Mouse (Mus musculus): ENCODE measurements around the gene Grrp1.
A peak's percentile ranks its signal among the peaks of the same experiment; 100 is the strongest.
"Not testable (repeated sequence)": the region's sequence is repeated elsewhere in the genome, so short reads cannot be mapped to it uniquely, and the experiment has no call there.

Gene Grrp1

GRCm38 (mm10) chr4:134253722-134254324, at the start of gene Grrp1:
Grrp1 (minus strand) TSS chr4:134254106.
- DNase-seq (ENCODE audit: low read depth in 1 of 2, low spot score in 2 of 2), result no peak

- DNase-seq (ENCODE audit: low read depth in 1 of 2, low spot score in 2 of 2), result no peak
These were observed 48.2 kb upstream of the Grrp1 start for GRCm38 (mm10) chr4:134302084-134302483.

GRCm38 (mm10) chr4:134300316-134300715, 46.4 kb upstream of the Grrp1 start:
- DNase-seq (ENCODE audit: low read depth in 1 of 2, low spot score in 2 of 2), result peak in 1 of 2 experiments; percentile 7

GRCm38 (mm10) chr4:134299498-134299810, 45.5 kb upstream of the Grrp1 start:
- DNase-seq (ENCODE audit: low read depth in 1 of 2, low spot score in 2 of 2), result no peak

GRCm38 (mm10) chr4:134298626-134299497, 45.0 kb upstream of the Grrp1 start:
- DNase-seq (ENCODE audit: low read depth in 1 of 2, low spot score in 2 of 2), result no peak

- DNase-seq (ENCODE audit: low read depth in 1 of 2, low spot score in 2 of 2), result no peak
These were observed 43.5 kb upstream of the Grrp1 start for GRCm38 (mm10) chr4:134297369-134297768.

- DNase-seq (ENCODE audit: low read depth in 1 of 2, low spot score in 2 of 2), result no peak
These were observed 42.6 kb upstream of the Grrp1 start for GRCm38 (mm10) chr4:134296523-134296922.

GRCm38 (mm10) chr4:134296096-134296495, 42.2 kb upstream of the Grrp1 start:
- not testable (repeated sequence) for DNase-seq (ENCODE audit: low read depth in 1 of 2, low spot score in 2 of 2)

- no peak for DNase-seq (ENCODE audit: low read depth in 1 of 2, low spot score in 2 of 2)
These were observed 39.8 kb upstream of the Grrp1 start for GRCm38 (mm10) chr4:134293692-134294163.

GRCm38 (mm10) chr4:134293061-134293691, 39.3 kb upstream of the Grrp1 start:
- no peak for DNase-seq (ENCODE audit: low read depth in 1 of 2, low spot score in 2 of 2)

- DNase-seq (ENCODE audit: low read depth in 1 of 2, low spot score in 2 of 2), result peak in 1 of 2 experiments; percentile 65
These were observed 38.2 kb upstream of the Grrp1 start for GRCm38 (mm10) chr4:134292067-134292466.

GRCm38 (mm10) chr4:134288397-134289256, 34.7 kb upstream of the Grrp1 start:
- DNase-seq (ENCODE audit: low read depth in 1 of 2, low spot score in 2 of 2), result no peak

- peak in 1 of 2 experiments; percentile 38 for DNase-seq (ENCODE audit: low read depth in 1 of 2, low spot score in 2 of 2)
These were observed 33.7 kb upstream of the Grrp1 start, which contains the start of gene Pdik1l for GRCm38 (mm10) chr4:134287575-134288025. Pdik1l (minus strand) TSS chr4:134287895.

- DNase-seq (ENCODE audit: low read depth in 1 of 2, low spot score in 2 of 2), result peak; percentile 88 to 96
These were observed 33.3 kb upstream of the Grrp1 start for GRCm38 (mm10) chr4:134287168-134287564.

GRCm38 (mm10) chr4:134286226-134287167, 32.6 kb upstream of the Grrp1 start:
- no peak for DNase-seq (ENCODE audit: low read depth in 1 of 2, low spot score in 2 of 2)

- DNase-seq (ENCODE audit: low read depth in 1 of 2, low spot score in 2 of 2), result no peak
These were observed 31.0 kb upstream of the Grrp1 start for GRCm38 (mm10) chr4:134284942-134285341.

- no peak for DNase-seq (ENCODE audit: low read depth in 1 of 2, low spot score in 2 of 2)
These were observed 19.8 kb upstream of the Grrp1 start for GRCm38 (mm10) chr4:134273417-134274345.

- DNase-seq (ENCODE audit: low read depth in 1 of 2, low spot score in 2 of 2), result no peak
These were observed 19.0 kb upstream of the Grrp1 start for GRCm38 (mm10) chr4:134272731-134273416.

Measured in monocyte, adult 2 months (primary cell).